Mouse (Mus musculus) erythroblast, embryonic 14.5 days (primary cell): Measurements from ENCODE around the gene Cyp2c55. TPM values are rescaled to one million over a fixed set of nuclear protein-coding genes. Genes with fewer than 3 reads are reported as not detected.

ENCODE experiments used
- H3K27me3 ChIP-seq: 2 replicates; pipeline ENCODE4 v1.6.1; 2012; ENCODE audit warnings: inconsistent platforms; ENCODE audit not compliant: control insufficient read depth
- H3K36me3 ChIP-seq: 2 replicates; pipeline ENCODE4 v1.6.1; 2012; ENCODE audit warnings: mild to moderate bottlenecking, inconsistent platforms; ENCODE audit not compliant: control insufficient read depth
- H3K4me1 ChIP-seq: 2 replicates; pipeline ENCODE4 v1.6.1; 2012; ENCODE audit warnings: inconsistent platforms; ENCODE audit not compliant: control insufficient read depth
- H3K4me3 ChIP-seq: replicated peaks from 2 replicates; pipeline ENCODE3; 2012; ENCODE audit warnings: moderate library complexity, mild to moderate bottlenecking, inconsistent platforms
- H3K9me3 ChIP-seq: 2 replicates; pipeline ENCODE4 v1.6.1; 2012; ENCODE audit warnings: low read length, inconsistent platforms, mixed read lengths; ENCODE audit not compliant: control insufficient read depth
- GATA1 ChIP-seq: IDR thresholded peaks from 2 replicates; pipeline ENCODE4 v1.6.1; 2012; ENCODE audit warnings: low read length, inconsistent platforms, mixed read lengths
- TAL1 ChIP-seq: IDR thresholded peaks from 3 replicates; pipeline ENCODE4 v1.6.1; 2012; ENCODE audit warnings: low read length, inconsistent platforms, mixed read lengths
- polyA plus RNA-seq: library from polyadenylated mRNA; stranded (reverse); fragments of >175 nt; gene quantifications from 2 replicates; pipeline ENCODE4 v1.2.3, GENCODE M21; 2012

The Cyp2c55 gene
- polyA plus RNA-seq, 1 experiment = not detected

- TF ChIP-seq GATA1 = no peak
- no peak for TF ChIP-seq TAL1
Measured at GRCm38 (mm10) chr19:39060719-39061118, 53.9 kb downstream of the Cyp2c55 start, which contains the start of gene Cyp2c65. TSS of gene Cyp2c65 (plus strand) at chr19:39061015.

More at GRCm38 (mm10) chr19:39060719-39061118, 53.9 kb downstream of the Cyp2c55 start, which contains the start of gene Cyp2c65:
- Histone ChIP-seq H3K9me3 (no peaks in the 10 kb centered on the region), H3K27me3 (no peaks in the 10 kb centered on the region), H3K4me3 (no peak within 1 kb of the TSS), H3K36me3 (no peaks in the 10 kb centered on the region), H3K4me1 (no peaks in the 10 kb centered on the region)

Other genes starting within 250 kb of the Cyp2c55 start
- gene Noc3l, start 187.8 kb upstream of the Cyp2c55 start, polyA plus RNA-seq = 0.01 and 0.03 TPM in 2 replicates
- 0.25 and 0.32 TPM in 2 replicates for gene Tbc1d12, start 170.4 kb upstream of the Cyp2c55 start, polyA plus RNA-seq
- 0.28 and 0.35 TPM in 2 replicates for gene Hells, start 76.1 kb upstream of the Cyp2c55 start, polyA plus RNA-seq
- not detected in 2 replicates for gene Cyp2c65, start 54.0 kb downstream of the Cyp2c55 start, polyA plus RNA-seq
- gene Cyp2c66, start 106.9 kb downstream of the Cyp2c55 start, polyA plus RNA-seq = not detected in 2 replicates